Mouse (Mus musculus) subcutaneous adipose tissue, adult 2 months (tissue): ENCODE measurements around the gene Casp6. TPM values are rescaled to one million over a fixed set of nuclear protein-coding genes. Genes with fewer than 3 reads are reported as not detected.

Experiments
- polyA plus RNA-seq: library from polyadenylated mRNA; depleted of rRNA; stranded (reverse); fragments of >200 nt; gene quantifications from 2 replicates; pipeline ENCODE4 v1.2.3, GENCODE M21; 2012; ENCODE audit warnings: low replicate concordance; rRNA removed

The Casp6 gene
- polyA plus RNA-seq = 32.5 and 44.0 TPM in 2 replicates

GRCm38 (mm10) chr3:129901271-129901809 is at the start of gene Casp6:
Gene Casp6, plus strand, starts transcription at chr3:129901425.

GRCm38 (mm10) chr3:129878405-129879021 is 22.7 kb upstream of the Casp6 start, which contains the start of gene Pla2g12a:
Gene Pla2g12a, plus strand, starts transcription at chr3:129878606.

Other genes with a start within 250 kb of the Casp6 start
- gene Egf, start 146.1 kb upstream of the Casp6 start, polyA plus RNA-seq = 0.98 and 4.6 TPM in 2 replicates
- not detected in 2 replicates for gene Lrit3, start 97.4 kb upstream of the Casp6 start, polyA plus RNA-seq
- gene Rrh, start 78.8 kb upstream of the Casp6 start, polyA plus RNA-seq = 0.10 TPM in 1 of 2 replicates, not detected in the other
- gene Gar1, start 70.0 kb upstream of the Casp6 start, polyA plus RNA-seq = 11.7 and 37.4 TPM in 2 replicates
- gene Cfi, start 65.5 kb upstream of the Casp6 start, polyA plus RNA-seq = 0.85 and 11.9 TPM in 2 replicates
- 63.5 and 83.3 TPM in 2 replicates for gene Pla2g12a, start 22.8 kb upstream of the Casp6 start, polyA plus RNA-seq
- gene Mcub, start 68.8 kb downstream of the Casp6 start, polyA plus RNA-seq = 7.3 and 13.9 TPM in 2 replicates
- 56.6 and 76.3 TPM in 2 replicates for gene Sec24b, start 160.1 kb downstream of the Casp6 start, polyA plus RNA-seq
- 0.03 and 0.33 TPM in 2 replicates for gene Col25a1, start 230.1 kb downstream of the Casp6 start, polyA plus RNA-seq